Mouse (Mus musculus) right cerebral cortex, postnatal 14 days (tissue): Measurements from ENCODE around the gene Slc40a1.
A peak's percentile ranks its signal among the peaks of the same experiment; 100 is the strongest.

ENCODE experiments used
- DNase-seq: peaks from one replicate; pipeline ENCODE4 v3.0.0; 2022

The Slc40a1 gene

DNA sequence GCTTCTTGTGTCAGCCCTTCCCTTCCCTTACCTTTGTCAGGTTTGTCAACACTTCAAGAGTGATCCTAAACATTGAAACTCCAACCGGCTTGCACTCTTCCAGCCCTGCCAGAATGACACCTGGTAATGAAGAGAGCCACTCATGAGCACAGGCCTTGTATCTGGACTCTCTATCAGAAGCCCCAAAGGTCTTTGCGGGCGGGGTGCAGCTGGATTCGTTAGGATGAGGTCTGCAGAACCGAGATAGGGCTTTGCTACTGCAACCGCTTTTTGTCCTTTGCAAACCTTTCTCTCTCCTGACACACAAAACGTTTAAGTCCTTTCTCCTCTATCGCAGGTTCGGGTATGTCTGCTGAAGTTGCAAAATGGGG lies at the start of gene Slc40a1:
TSS of gene Slc40a1 (minus strand) at position 131 of the 371 bp plus-strand sequence.
- no peak for DNase-seq

DNA sequence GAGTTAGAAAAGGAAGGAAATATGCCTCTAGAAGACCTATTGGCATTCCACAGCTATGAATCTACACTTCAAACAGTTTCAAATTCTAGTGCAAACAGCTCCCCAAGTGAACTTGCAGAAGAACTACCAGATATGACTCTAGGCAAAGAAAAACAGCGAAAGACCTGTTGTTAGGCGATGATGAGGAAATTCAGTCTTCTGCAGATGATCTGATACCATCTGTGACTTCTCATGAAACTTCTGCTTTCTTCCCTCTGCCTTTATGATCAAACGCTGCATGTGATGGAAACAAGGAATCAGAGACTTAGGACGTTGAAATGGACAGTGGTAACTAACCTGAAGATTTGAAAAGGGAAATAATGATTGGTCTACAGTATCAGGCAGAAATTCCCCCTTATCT lies 45.0 kb upstream of the Slc40a1 start:
- DNase-seq: no peak

GRCm38 (mm10) chr1:45948988-45949387 lies 22.7 kb upstream of the Slc40a1 start:
- DNase-seq: no peak

GRCm38 (mm10) chr1:45947843-45948242 lies 21.5 kb upstream of the Slc40a1 start:
- no peak for DNase-seq

GRCm38 (mm10) chr1:45931127-45931526 lies 4.8 kb upstream of the Slc40a1 start:
- DNase-seq: no peak

GRCm38 (mm10) chr1:45926911-45927310 lies 588 bp upstream of the Slc40a1 start:
- DNase-seq: no peak

DNA sequence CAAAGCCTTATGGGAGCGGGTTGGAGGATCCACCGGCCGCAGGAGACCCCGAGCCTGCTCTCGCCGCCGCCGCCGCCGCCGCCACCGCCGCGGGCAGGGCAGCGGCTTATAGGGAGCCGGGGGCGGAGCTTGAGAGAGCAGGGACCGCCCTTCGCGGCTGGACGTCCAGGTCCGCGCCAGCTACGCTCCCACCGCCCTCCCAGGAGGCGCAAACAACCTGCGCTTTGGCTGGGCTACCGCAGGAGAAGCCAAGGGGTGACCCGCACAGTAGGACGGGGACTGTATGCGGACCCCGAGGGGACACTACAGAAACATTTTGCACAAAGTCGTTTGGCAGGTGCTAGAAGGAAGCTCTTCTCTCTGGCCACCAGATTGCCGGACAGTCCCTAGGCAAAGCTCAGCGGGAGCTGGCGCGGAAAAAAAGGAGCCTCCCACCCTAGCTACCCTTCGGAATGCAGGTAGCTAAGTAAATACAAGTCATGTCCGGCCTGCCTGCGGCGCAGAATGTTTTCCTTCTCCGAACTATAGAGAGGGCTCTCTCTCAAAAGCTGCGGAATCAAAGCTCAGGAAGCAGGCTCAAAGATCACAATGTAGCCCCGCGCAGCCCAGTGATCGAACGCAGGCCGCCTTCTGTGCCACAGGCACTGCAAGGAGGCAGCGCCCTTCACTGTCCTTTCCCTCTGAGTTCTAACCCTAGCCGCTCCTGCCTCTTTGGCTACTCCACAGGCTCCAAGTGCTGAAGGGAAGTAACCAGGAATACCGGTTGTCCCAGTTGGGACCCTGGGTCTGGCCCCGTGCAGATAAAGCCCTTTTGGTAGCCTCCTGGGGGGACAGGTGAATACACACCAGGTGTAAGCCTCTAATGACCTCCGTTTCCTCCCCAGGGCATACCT lies 577 bp downstream of the Slc40a1 start:
- DNase-seq: peak; percentile 60

DNA sequence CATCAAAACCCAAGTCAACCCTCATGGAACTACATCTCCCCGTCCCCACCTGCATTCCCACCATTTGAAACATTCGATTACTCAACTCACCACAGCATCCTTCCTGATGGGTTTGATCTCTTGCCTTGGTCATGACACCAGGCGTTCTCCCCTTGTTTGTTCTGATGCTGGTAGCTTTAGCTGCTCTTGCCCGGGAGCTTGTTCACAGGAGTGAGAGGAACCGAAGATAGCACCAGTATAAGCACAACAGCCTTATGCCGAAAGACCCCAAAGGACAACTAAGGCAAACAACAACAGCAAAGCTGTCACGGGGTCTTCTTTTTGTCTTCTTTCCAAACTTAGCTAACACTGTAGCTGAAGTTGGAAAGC lies 1.2 kb downstream of the Slc40a1 start:
- no peak for DNase-seq

DNA sequence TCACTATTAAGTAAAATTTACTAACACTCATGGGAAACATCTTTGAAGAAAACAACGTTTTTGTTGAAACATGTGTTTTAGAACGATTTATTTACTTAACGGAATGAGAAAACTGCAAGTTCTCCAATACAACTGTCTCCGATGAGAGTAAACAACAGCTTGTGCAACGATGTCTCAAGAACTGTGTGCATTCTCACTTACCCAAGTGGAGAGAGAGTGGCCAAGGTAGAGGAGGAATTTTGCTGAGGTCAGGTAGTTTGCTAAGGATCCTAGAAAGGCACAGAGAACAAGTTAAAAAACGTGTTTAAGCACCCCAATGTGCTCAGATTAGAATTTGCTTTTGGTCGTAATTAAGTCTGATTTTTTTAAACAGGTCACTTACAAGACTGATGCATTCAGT lies 1.8 kb downstream of the Slc40a1 start:
- DNase-seq: no peak

DNA sequence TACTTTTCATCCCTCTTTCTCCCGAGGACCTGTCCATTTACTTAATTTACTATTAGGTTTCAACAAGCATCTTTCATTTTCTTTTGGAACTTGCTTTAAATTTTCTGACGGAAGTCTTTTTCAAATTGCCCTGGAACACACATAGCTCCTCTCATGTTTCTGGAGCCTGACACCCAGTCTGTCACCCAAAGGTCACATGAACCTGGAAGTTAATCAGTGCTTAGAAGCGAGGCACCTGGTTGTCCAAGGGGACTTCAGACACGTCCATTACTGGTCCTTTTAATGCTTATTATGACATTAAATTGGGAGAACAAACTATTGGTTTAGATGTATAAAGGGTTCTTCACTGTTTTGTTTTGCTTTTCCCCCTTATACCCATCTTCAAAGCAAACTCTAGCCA lies 3.0 kb downstream of the Slc40a1 start:
- DNase-seq: no peak

- DNase-seq: no peak
Observed at GRCm38 (mm10) chr1:45920703-45921102, 5.6 kb downstream of the Slc40a1 start.

- no peak for DNase-seq
Observed at GRCm38 (mm10) chr1:45919752-45920151, 6.6 kb downstream of the Slc40a1 start.

DNA sequence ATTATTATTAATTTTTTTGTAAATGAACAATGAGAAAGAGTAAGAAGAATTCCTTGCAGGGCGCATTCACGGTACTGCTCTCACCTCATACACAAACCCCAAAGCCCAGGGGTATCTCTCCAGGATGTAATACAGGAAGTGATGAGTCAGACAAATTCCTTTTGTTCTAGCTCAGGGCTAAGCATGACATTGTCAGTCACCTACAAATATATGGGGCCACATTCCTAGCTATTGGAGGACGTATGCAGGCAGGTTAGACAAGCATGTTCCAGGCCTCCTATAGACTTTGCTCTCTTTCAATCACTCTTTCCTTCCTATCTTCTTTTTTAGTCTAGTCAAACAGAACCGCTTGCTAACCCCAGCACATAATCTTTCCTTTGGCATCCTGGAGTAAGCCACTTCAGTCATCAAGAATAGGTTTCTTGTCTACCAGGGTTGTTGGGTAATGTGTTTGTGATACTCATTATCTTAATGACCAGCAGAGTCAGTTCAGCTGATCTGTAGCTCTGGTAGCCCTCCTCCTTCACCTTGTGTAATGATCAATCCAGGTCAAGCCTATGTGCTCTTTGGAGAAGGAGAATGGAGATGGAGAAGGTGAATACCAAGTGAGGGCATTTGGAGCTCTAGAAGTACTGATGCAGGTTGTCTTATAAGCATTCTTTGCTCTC lies 9.1 kb downstream of the Slc40a1 start:
- no peak for DNase-seq

DNA sequence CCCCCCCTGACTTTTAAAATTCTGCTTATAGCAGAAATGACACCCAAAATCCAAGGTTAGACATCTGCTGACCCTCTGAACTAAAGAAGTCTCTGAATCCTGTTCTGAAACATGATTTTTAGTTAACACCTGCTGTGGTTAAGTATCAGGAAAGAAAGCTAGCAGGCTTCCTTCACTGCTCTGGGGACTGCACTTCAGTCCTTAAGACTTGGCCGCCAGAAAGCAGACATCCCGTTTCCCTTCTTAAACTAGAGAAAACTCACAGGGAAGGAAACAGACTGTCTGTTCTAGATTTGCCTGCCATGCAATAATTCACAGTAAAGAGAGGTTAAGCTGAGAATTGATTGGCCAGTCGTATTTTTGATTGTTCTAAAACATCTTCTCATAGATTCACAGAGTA lies 10.1 kb downstream of the Slc40a1 start:
- DNase-seq: no peak

- DNase-seq: no peak
Observed at GRCm38 (mm10) chr1:45914236-45914635, 12.1 kb downstream of the Slc40a1 start.

- DNase-seq: no peak
Observed at GRCm38 (mm10) chr1:45905107-45905821, 21.1 kb downstream of the Slc40a1 start.

DNA sequence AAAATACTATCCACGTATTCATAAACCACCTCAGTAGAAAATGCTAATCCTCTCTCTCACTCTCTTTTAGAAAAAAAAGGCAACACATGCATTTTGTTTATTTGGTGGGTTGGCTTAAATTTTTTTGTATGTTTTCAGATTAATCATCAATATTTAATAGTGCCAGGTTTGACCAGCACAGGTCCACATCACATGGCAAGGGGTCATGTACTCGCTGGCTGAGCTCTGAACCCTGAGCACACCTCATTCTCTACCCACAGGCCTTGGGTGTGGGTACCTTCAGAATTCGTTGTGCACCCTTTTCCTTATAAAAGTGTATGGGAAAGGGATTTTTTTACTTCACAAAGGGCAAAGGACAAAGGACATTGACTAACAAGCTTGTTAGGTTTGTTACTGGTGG lies 22.2 kb downstream of the Slc40a1 start:
- DNase-seq: no peak

DNA sequence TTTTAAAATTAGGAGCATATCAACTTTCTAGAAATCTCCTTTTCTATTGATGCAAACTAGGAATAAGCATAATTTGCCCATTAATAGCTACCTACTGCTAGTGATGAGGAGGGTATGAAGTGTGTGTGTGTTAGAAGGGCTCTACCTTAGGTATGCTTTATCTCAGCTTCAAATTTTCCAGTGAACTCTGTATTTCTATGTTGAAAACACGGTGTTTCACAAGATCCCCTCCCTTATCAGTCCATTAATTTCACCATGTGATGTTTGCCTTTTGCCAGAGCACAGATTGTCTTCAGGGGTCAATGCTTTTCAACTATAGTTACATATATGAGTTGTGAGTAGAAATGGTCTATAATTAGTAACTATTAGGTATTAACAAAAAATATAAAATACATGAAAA lies 28.3 kb downstream of the Slc40a1 start:
- DNase-seq: no peak

GRCm38 (mm10) chr1:45894168-45894912 lies 32.0 kb downstream of the Slc40a1 start:
- DNase-seq: no peak

DNA sequence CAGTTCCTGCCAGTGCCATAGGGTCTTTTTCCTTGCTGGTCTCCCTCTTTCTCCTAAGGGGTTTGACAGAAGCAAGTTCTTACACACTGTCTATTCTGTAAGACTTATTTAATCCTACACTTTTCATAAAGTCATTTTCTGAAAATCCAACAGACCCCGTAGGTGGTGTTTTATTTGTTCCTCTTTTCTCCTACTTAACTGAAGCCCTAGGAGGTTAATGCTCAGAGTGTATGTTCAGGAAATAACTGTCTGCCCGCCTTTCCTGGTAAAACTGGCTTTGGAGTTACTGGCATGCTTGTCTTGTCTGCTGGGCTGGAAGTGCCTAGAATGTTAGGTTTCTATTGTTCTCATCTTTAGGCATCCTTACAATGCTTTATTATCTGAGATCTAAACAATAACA lies 34.3 kb downstream of the Slc40a1 start:
- no peak for DNase-seq

- no peak for DNase-seq
Observed at GRCm38 (mm10) chr1:45890173-45890572, 36.1 kb downstream of the Slc40a1 start, which contains the start of gene Gm5269. TSS of gene Gm5269 (minus strand) at chr1:45890273.

GRCm38 (mm10) chr1:45886800-45887199 lies 39.5 kb downstream of the Slc40a1 start:
- no peak for DNase-seq

DNA sequence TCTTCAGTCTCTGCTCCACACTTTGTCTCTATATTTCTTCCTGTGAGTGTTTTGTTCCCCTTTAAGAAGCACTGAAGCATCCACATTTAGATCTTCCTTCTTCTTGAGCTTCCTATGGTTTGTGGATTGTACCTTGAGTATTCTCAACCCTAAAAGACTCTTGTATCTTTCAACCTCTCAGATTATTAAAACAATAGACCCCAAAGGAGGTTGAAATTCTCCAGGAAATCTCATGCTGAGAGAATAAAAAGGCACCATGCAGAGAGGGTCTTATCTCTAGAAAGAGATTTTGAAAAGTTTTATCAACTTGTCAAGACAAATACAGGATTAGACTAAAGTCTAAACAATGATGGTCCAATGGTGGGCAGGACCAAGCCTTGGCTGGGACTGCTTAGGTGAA lies 42.9 kb downstream of the Slc40a1 start:
- no peak for DNase-seq
